Mouse (Mus musculus) CH12.LX (cell line): Measurements from ENCODE around the gene Rplp2.

Experiments used
- CTCF ChIP-seq, 2 experiments: IDR thresholded peaks in 1 of 2; conservative IDR thresholded peaks in 1 of 2; 2 replicates each; pipeline ENCODE4 v1.5.1; 2011 to 2012; ENCODE audit warnings: low read depth in 2 of 2, low read length in 2 of 2, improper control_type of control experiment in 1 of 2, inconsistent platforms in 1 of 2, mild to moderate bottlenecking in 1 of 2, moderate library complexity in 1 of 2
- EP300 ChIP-seq: IDR thresholded peaks from 2 replicates; pipeline ENCODE4 v1.6.1; 2011; ENCODE audit warnings: low read length, improper control_type of control experiment
- JUN ChIP-seq: IDR thresholded peaks from 2 replicates; pipeline ENCODE4 v1.6.1; 2011; ENCODE audit warnings: low read depth, mild to moderate bottlenecking, low read length, improper control_type of control experiment, moderate library complexity; ENCODE audit not compliant: insufficient read depth
- KAT2A ChIP-seq: IDR thresholded peaks from 2 replicates; pipeline ENCODE4 v1.6.1; 2012; ENCODE audit warnings: low read length, improper control_type of control experiment, inconsistent platforms; ENCODE audit not compliant: insufficient replicate concordance
- MAX ChIP-seq: IDR thresholded peaks from 2 replicates; pipeline ENCODE4 v1.6.1; 2011; ENCODE audit warnings: low read length, improper control_type of control experiment
- NELFE ChIP-seq: IDR thresholded peaks from 2 replicates; pipeline ENCODE4 v1.6.1; 2011; ENCODE audit warnings: low read depth, low read length, improper control_type of control experiment
- NRF1 ChIP-seq: IDR thresholded peaks from 2 replicates; pipeline ENCODE4 v1.6.1; 2014; ENCODE audit warnings: low read depth, mild to moderate bottlenecking, inconsistent platforms, low read length, improper control_type of control experiment, moderate library complexity
- PAX5 ChIP-seq: IDR thresholded peaks from 2 replicates; pipeline ENCODE4 v1.6.1; 2012; ENCODE audit warnings: low read length, inconsistent platforms, mixed read lengths
- POLR2A ChIP-seq: IDR thresholded peaks from 2 replicates; pipeline ENCODE4 v1.6.1; 2011; ENCODE audit warnings: low read depth, mild to moderate bottlenecking, improper control_type of control experiment, low read length
- SIN3A ChIP-seq: IDR thresholded peaks from 2 replicates; pipeline ENCODE4 v1.6.1; 2012; ENCODE audit warnings: low read length, improper control_type of control experiment, inconsistent platforms

GRCm38 (mm10) chr7:141487141-141487540 is 40.0 kb downstream of the Rplp2 start:
- TF ChIP-seq POLR2A (no peak), NELFE (no peak), CTCF (conservative IDR thresholded peaks at IDR 0.05 in 1 of 2, IDR thresholded peaks at IDR 0.05 in 1 of 2; ENCODE audit: low read depth in 2 of 2, low read length in 2 of 2) (no peak), KAT2A (no peak), MAX (no peak), NRF1 (no peak), EP300 (no peak), SIN3A (no peak), JUN (no peak), PAX5 (no peak)
